Mouse (Mus musculus) embryonic stem cell, embryonic (primary cell): Measurements from ENCODE around the gene Car14.

Source experiments
- CTCF ChIA-PET, 4 experiments: fragments of 300-600 bp in 2 of 4; fragments of 350-600 bp in 2 of 4; sonication (Branson Sonifier 250); formaldehyde crosslinking; loops; one replicate each; lab custom pipeline; 2022; ENCODE audit warnings: inconsistent platforms in 2 of 4; lab: Charles Lee
- POLR2A ChIA-PET, 4 experiments: fragments of 300-600 bp in 2 of 4; fragments of 350-600 bp in 2 of 4; sonication (Branson Sonifier 250); formaldehyde crosslinking; loops; one replicate each; lab custom pipeline; 2022; ENCODE audit warnings: antibody characterized with exemption in 4 of 4, inconsistent platforms in 1 of 4; lab: Charles Lee

Car14 gene

DNA sequence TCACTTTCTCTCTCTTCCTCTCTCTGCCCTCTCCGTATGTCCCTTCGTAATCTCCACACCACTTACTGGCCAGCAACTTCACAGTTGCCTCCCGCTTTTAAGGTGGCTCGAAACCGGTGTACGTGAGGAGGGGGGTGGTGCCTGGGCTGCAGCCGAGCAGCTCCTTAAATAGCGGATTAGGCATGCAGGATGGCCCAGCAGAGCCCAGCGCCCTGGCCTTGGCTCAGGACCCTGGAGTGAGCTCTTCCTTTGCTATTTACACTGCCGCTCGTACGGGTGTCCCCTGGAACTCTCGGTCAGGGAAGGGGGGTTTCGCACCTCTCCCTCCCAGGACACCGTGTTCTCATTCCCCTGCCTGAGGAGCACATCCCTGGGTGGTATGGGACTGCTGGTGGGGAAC is at the start of gene Car14:
Gene Car14, minus strand, starts transcription at position 124 of the 400 bp plus-strand sequence.
- CTCF ChIA-PET, result interaction anchor here in 3 of 4 experiments (0.9 to 1.9 kb wide), 4 partner anchors 13 to 65 kb away, joined by 3 to 5 read pairs (median 3); partner anchors contain the start of gene BC028528 (in 1 of the 3)

DNA sequence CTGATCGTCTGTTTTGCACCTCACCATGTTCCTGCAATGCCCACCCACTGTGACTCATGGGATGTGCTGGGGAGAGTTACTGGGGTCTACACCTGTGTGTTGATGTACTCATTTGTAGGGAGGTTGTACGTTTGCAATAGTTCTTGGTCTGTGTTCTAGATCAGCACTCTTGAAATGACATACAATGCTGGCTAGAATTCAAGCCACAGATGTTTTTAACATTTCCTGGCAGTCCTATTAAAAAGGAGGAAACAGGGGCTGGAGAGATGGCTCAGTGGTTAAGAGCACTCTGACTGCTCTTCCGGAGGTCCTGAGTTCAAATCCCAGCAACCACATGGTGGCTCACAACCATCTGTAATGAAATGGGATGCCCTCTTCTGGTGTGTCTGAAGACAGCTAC is 49.0 kb upstream of the Car14 start:
- POLR2A ChIA-PET, result interaction anchor here in 2 of 4 experiments (0.8 to 3.4 kb wide), 5 partner anchors 11 to 98 kb away, joined by 5 to 12 read pairs (median 6); partner anchors contain the start of gene Prpf3 (in 1 of the 2)
- CTCF ChIA-PET, result interaction anchor here in 1 of 4 experiments (1.0 kb wide), 1 partner anchor 13 kb away, joined by 4 read pairs; no protein-coding TSS in a partner anchor

More for the DNA sequence above, at the start of gene Car14:
- POLR2A ChIA-PET, result interaction anchor here (0.5 to 2.7 kb wide), 25 partner anchors 11 to 344 kb away, joined by 3 to 19 read pairs (median 4); partner anchors contain the start of genes BC028528 (in 2 of the 4), Ciart (in 2 of the 4), Mrps21 (in 2 of the 4) and Aph1a (in 1 of the 4)

DNA sequence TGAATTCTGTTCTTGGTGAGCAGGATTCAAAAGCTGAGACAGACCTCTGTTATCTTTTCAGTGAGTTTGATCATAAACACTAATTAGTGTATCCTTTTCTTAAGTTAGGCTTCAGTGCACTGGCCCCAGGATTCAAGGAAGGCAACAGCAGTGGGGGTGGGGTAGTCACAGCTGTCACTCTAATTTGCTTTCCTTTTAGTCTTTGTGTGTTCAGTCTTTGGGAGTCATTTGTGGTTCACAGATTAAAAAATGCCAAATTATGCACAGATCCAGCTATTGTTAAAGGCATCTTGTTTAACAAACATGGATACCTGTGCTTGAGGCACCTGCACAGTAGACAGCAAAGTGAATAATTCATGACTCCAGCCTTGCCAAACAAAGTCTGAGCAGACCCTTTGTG is 48.5 kb upstream of the Car14 start:
- CTCF ChIA-PET, result interaction anchor here in 1 of 4 experiments (1.0 kb wide), 1 partner anchor 13 kb away, joined by 4 read pairs; no protein-coding TSS in a partner anchor
- POLR2A ChIA-PET, result interaction anchor here in 2 of 4 experiments (0.8 to 7.9 kb wide), 11 partner anchors 10 to 641 kb away, joined by 3 to 69 read pairs (median 6); partner anchors contain the start of genes Polr3gl (in 1 of the 2) and Prpf3 (in 1 of the 2)

DNA sequence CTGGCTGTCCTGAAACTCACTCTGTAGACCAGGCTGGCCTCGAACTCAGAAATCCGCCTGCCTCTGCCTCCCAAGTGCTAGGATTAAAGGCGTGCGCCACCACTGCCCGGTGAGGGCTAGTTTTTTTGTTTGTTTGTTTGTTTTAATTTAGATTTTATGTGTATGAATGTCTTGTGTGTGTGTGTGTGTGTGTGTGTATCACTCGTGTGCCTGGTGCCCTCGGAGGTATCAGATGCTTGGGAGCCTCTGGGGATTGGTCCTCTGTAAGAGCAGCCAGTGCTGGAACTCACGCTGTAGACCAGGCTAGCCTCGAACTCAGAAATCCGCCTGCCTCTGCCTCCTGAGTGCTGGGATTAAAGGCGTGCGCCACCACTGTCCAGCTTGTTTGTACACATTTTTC is 47.1 kb upstream of the Car14 start:
- CTCF ChIA-PET, result interaction anchor here in 2 of 4 experiments (0.5 to 2.2 kb wide), 6 partner anchors 8 to 140 kb away, joined by 3 to 13 read pairs (median 4); partner anchors contain the start of gene Car14 (in 1 of the 2)
- POLR2A ChIA-PET, result interaction anchor here in 3 of 4 experiments (0.8 to 7.9 kb wide), 52 partner anchors 8 to 666 kb away, joined by 3 to 69 read pairs (median 6); partner anchors contain the start of genes Anp32e (in 2 of the 3), Car14 (in 2 of the 3), Hist2h2ac (in 2 of the 3) and Hist2h2bb (in 2 of the 3)

DNA sequence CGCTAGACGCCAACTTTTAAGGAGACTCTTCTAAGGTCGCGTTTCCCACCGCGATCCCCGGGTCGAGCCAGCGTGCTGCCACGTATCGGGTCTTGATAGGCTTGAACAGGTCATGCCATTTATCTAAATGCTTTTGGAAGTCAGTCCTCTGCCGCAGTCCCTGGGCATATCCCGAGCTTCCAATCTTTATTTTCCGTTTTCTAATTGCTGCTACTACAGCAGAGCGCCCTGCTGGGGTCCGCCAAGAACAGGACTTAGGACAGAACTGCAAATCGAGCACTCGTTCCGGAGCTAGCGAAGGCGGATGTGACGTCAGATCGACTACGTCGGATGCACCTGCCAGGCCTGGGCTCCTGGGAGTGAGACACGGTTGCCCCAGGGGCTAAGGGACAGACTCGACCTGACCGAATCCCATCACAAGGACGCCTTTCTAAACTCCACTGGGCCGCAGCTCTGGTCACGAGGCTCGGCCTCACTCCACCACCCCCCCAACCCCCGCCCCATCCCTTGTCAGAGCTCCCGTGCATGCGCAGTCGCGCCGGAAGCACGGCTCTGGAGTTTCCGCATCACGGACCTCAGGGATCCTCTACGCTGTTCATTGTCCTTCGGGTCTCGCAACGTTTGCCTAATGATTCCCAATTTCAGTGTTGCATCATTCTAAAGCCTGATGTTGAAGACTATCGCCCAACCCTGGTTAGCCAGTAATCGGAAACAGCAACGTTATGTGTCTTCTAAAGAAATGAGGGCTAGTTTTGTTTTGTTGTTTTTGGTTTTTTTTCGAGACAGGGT is 46.5 kb upstream of the Car14 start:
- CTCF ChIA-PET, result interaction anchor here in 3 of 4 experiments (0.5 to 2.2 kb wide), 8 partner anchors 8 to 140 kb away, joined by 3 to 13 read pairs (median 4); partner anchors contain the start of gene Car14 (in 1 of the 3)
- POLR2A ChIA-PET, result interaction anchor here (0.5 to 7.9 kb wide), 109 partner anchors 9 to 746 kb away, joined by 3 to 69 read pairs (median 4); partner anchors contain the start of genes Ciart (in 3 of the 4), Hist2h2ac (in 3 of the 4), Hist2h2be (in 3 of the 4) and Vps45 (in 3 of the 4)

DNA sequence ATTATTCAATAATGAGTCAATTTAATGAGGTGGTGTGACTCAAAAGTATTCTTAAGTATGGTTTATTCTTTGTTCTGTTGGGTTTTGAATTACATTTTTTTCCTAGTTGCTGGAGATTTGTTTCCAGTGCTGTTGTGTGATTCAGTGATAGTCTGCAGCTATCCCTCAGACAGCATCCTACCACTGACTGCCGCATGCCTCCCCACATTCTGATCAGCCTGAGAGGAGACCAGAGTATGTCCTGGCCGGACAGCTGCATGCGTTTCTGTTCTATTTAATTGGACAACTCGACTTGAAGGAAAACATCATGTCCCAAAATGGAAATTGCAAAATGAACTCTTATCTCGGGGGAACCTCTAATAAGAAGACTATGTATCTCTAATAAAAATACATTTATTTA is 43.8 kb upstream of the Car14 start:
- ChIA-PET POLR2A (interaction anchor here in 3 of 4 experiments (0.7 to 7.9 kb wide), 6 partner anchors 9 to 303 kb away, joined by 3 to 69 read pairs (median 4); no protein-coding TSS in a partner anchor), CTCF (interaction anchor here in 1 of 4 experiments (2.5 kb wide), 1 partner anchor 10 kb away, joined by 8 read pairs; no protein-coding TSS in a partner anchor)

DNA sequence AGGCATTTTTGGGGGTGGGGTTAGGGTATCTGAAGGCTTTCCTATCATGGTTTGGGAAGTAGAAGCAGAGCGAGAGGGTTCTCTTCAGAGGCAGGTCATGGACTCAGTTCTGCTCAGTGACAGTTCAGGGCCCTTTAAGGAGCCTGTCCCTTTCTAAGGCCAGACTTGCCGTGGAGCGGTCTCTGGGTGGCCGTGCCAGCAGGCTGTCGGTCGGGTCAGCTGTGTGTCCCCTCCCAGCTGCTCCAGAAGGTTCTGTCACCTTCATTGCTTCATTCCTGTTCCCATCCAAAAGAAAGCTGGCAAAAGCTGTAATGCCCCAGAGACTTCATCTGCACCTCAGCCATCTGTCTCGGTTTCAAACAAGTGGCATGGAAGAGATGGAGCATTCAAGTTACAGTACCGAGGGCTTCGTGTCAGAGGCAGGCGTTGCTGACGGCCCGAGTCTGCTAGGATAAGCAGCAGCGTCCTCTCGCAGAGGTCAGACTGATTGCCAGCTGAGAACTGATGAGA is 41.3 kb upstream of the Car14 start:
- ChIA-PET POLR2A (interaction anchor here in 2 of 4 experiments (0.6 to 7.9 kb wide), 4 partner anchors 9 to 111 kb away, joined by 3 to 69 read pairs (median 6); no protein-coding TSS in a partner anchor), CTCF (no interaction called here)

DNA sequence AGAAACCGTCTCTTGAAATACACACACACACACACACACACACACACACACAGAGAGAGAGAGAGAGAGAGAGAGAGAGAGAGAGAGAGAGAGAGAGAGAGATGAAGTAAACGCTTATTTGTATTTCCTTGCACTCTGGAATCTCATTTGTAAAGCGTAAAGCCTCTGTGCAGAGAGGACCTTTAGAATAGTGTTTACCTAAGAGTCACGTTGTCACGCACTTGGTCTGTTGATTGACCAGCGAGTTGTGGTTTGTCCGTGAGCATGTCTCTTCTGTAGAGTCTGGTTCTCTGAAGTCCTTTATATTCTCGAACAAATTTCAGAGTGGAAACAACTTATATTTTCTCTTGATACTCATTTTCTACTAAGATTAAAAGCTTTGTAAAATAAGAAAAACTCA is 40.3 kb upstream of the Car14 start:
- CTCF ChIA-PET, result no interaction called here
- POLR2A ChIA-PET, result interaction anchor here in 3 of 4 experiments (0.7 to 1.3 kb wide), 4 partner anchors 46 to 1186 kb away, joined by 3 to 5 read pairs (median 4); partner anchors contain the start of genes Hist2h2ac (in 1 of the 3), Hist2h2be (in 1 of the 3) and Sv2a (in 1 of the 3)

DNA sequence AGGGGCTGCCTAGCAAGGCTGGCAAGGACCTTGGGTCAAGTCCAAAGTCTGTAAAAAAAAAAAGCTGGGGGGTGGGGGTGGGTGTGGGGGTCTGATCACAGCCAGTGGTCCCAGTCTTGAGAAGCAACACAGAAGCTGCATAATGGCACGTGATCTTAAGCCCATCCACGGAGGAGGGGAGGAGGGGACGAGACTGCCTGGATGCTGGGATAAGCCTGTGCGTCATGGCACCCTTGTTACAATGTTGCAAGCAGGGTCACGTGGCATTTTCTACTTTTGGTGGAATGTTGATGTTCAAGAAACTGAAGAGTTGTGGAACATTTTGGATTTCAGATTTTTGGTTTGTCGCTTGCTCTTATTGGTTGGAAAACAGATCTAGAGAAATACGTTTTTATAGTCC is 38.7 kb upstream of the Car14 start:
- POLR2A ChIA-PET, result interaction anchor here in 3 of 4 experiments (0.6 to 3.0 kb wide), 16 partner anchors 8 to 726 kb away, joined by 3 to 20 read pairs (median 4); partner anchors contain the start of genes Bola1 (in 1 of the 3) and Hist2h2ab (in 1 of the 3)

DNA sequence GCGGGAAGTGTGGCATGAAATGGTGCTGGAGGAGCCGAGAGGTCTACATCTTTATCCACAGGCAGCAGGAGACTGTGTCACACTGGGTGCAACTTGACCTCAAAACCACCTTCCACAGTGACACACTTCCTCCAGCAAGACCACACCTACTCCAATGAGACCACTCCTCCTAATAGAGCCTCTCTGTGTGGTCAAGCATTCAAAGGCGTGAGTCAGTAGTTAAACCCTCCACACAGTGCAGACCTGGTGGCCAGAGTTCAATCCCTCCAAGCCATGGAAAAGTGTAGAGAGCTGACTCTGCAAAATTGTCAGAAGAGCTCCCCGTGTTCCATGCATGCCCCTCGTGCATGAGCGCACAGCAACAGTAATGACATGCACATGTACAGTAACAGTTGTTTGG is 38.3 kb upstream of the Car14 start:
- ChIA-PET POLR2A (interaction anchor here in 3 of 4 experiments (0.6 to 3.0 kb wide), 23 partner anchors 8 to 946 kb away, joined by 3 to 20 read pairs (median 4); partner anchors contain the start of genes Bola1 (in 1 of the 3) and Hist2h2ab (in 1 of the 3)), CTCF (interaction anchor here (0.6 to 1.2 kb wide), 4 partner anchors 21 to 618 kb away, joined by 3 to 5 read pairs (median 4); no protein-coding TSS in a partner anchor)

More for the DNA sequence above, 38.7 kb upstream of the Car14 start:
- CTCF ChIA-PET, result interaction anchor here (0.6 to 1.2 kb wide), 4 partner anchors 20 to 618 kb away, joined by 3 to 5 read pairs (median 4); no protein-coding TSS in a partner anchor

DNA sequence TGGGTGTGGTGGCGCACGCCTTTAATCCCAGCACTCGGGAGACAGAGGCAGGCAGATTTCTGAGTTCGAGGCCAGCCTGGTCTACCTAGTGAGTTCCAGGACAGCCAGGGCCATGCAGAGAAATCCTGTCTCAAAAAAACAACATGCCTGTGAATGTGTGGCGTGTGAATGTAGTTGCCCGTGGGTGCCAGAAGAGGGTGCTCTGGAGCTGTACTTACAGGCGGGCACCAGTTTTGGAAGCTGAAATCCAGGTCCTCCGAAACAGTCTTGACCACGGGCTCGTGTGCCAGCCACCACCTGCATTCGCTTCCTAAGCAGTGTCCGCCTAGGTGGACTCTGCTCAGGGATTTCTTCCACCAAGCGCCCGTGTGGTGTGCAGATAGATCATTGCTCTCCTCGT is 34.3 kb upstream of the Car14 start:
- CTCF ChIA-PET, result interaction anchor here (0.5 to 2.4 kb wide), 27 partner anchors 8 to 339 kb away, joined by 3 to 16 read pairs (median 4); partner anchors contain the start of genes Plekho1 (in 1 of the 4) and Vps45 (in 1 of the 4)

DNA sequence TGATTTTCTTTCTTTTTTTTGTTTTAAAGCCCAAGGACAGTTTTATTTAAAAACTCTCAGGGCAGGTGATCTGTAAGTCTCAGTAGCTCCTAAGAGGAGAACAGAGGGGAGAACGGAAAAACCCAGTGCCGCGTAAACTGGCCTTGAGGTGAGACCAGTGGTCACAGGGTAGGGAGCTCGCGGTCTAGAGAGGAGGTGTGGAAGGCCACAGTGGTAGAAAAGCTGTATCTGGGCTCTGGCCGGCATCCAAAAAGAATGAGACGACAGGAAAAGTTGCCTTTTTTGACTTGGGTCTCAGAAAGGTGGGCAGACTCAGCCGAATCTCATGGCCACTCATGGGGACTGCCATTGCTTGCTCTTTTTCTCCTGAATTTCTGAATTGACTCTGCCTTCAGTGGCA is 33.7 kb upstream of the Car14 start:
- ChIA-PET CTCF (interaction anchor here (0.6 to 2.4 kb wide), 17 partner anchors 8 to 276 kb away, joined by 3 to 16 read pairs (median 5); partner anchors contain the start of genes Plekho1 (in 1 of the 4) and Vps45 (in 1 of the 4)), POLR2A (interaction anchor here (0.6 to 3.9 kb wide), 25 partner anchors 7 to 324 kb away, joined by 3 to 36 read pairs (median 5); partner anchors contain the start of genes Ciart (in 1 of the 4), Hist2h2ac (in 1 of the 4), Hist2h2be (in 1 of the 4) and Vps45 (in 1 of the 4))

More for the DNA sequence above, 34.3 kb upstream of the Car14 start:
- POLR2A ChIA-PET, result interaction anchor here (0.6 to 3.9 kb wide), 30 partner anchors 8 to 717 kb away, joined by 3 to 36 read pairs (median 4); partner anchors contain the start of genes Ciart (in 1 of the 4), Hist2h2ac (in 1 of the 4), Hist2h2be (in 1 of the 4) and Vps45 (in 1 of the 4)

DNA sequence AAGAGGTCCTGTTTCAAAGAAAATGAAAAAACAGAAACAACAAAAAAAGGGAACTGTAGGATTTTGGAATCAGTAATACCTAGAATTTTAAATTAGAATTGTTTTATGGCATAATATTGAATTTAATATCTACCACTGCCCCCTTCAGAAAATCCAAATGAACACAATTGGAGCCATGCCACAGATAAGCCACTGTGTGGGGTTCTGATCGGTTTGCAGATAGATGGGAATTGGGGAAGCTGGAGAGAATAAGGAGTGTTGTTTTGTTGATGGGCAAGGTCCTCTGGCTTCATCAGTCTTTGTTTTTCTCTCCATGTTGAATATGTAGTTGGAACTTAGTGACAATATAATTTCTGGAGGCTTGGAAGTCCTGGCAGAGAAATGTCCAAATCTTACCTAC is 30.0 kb upstream of the Car14 start:
- ChIA-PET CTCF (interaction anchor here in 1 of 4 experiments (0.5 kb wide), 1 partner anchor 97 kb away, joined by 3 read pairs; no protein-coding TSS in a partner anchor), POLR2A (interaction anchor here in 2 of 4 experiments (0.9 to 5.8 kb wide), 2 partner anchors 14 to 15 kb away, joined by 3 to 69 read pairs; no protein-coding TSS in a partner anchor)

DNA sequence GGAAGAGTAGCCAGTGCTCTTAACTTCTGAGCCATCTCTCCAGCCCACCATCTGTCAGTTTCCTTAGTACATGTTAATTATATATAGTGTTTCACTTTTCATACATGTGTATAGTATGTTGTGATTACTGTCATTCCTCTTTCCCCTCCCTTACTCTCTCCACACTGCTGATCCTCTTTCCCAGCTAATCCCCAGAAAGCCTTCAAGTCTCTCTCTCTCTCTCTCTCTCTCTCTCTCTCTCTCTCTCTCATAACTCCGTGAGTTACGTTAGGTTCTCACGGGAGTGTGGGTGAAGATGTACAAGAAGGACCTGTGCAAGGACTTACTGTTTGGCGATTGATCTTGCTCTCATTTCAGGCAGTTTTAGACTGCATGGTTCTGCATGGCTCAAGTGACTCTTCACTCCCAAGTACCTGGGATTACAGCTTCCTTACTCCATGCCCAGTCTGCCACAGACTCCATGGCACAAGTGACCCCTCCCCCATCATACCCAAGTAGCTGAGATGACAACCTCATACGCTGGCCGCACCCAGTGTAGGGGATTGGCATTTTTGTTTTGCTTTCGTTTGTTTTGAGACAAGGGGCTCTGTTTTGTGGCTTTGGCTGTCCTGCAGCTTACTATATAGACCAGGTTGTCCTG is 28.7 kb upstream of the Car14 start:
- ChIA-PET POLR2A (interaction anchor here in 3 of 4 experiments (0.6 to 5.8 kb wide), 27 partner anchors 7 to 290 kb away, joined by 3 to 69 read pairs (median 4); partner anchors contain the start of genes Ciart (in 1 of the 3), Mrps21 (in 1 of the 3), Mtmr11 (in 1 of the 3) and Prpf3 (in 1 of the 3)), CTCF (interaction anchor here in 2 of 4 experiments (0.6 to 1.2 kb wide), 3 partner anchors 27 to 65 kb away, joined by 3 read pairs; no protein-coding TSS in a partner anchor)

DNA sequence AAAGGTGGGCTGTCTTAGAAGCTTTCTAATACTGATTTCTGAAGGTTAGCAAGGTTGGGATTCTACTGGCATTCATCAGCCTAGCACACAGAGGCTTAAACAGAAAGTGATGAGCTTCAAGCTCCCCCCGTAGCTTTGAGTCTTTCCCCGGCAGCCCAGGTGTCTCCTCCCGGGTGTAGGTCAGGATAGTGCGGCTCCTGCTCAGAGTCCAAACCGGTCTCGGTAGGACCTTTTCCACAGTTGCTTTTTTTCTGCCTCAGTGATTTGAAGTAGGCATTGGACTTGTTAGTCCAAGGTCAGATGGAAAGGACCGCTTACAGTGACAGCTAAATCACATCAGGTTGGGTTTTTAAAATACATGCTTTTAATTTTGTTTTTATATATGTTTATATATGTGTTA is 28.1 kb upstream of the Car14 start:
- POLR2A ChIA-PET, result interaction anchor here (0.6 to 5.8 kb wide), 30 partner anchors 8 to 257 kb away, joined by 3 to 69 read pairs (median 4); partner anchors contain the start of genes Ciart (in 1 of the 4), Mrps21 (in 1 of the 4), Mtmr11 (in 1 of the 4) and Prpf3 (in 1 of the 4)
- CTCF ChIA-PET, result interaction anchor here in 3 of 4 experiments (0.6 to 1.2 kb wide), 5 partner anchors 26 to 72 kb away, joined by 3 read pairs; no protein-coding TSS in a partner anchor
